Mouse (Mus musculus): ENCODE data around the gene Cacna1c. TPM values are rescaled to one million over a fixed set of nuclear protein-coding genes. Genes with fewer than 3 reads are reported as not detected.

Gene Cacna1c
- polyA plus RNA-seq, 1 experiment, result not detected

- H3K36me3 ChIP-seq (ENCODE audit: control insufficient read depth, insufficient read depth), result no peaks in the 10 kb centered on the region
- H3K79me2 ChIP-seq (ENCODE audit: control insufficient read depth, insufficient read depth), result no peaks in the 10 kb centered on the region
- no peak for TF ChIP-seq REST (IDR thresholded peaks at IDR 0.05; ENCODE audit: insufficient read depth, insufficient read length)
- TF ChIP-seq POLR2AphosphoS2 (IDR thresholded peaks at IDR 0.05; ENCODE audit: insufficient read length, low read depth), result no peak
- no peak for TF ChIP-seq TCF3 (IDR thresholded peaks at IDR 0.05; ENCODE audit: insufficient read length, low read depth)
- TF ChIP-seq CEBPB (IDR thresholded peaks at IDR 0.05; ENCODE audit: insufficient read depth, poor library complexity, severe bottlenecking), result no peak
- TF ChIP-seq TCF12 (IDR thresholded peaks at IDR 0.05; ENCODE audit: insufficient read depth, poor library complexity, severe bottlenecking), result no peak
- no peak for TF ChIP-seq MAX (IDR thresholded peaks at IDR 0.05; ENCODE audit: low read depth)
- TF ChIP-seq POLR2A (IDR thresholded peaks at IDR 0.05; ENCODE audit: insufficient read length, low read depth), result no peak
- no peak for TF ChIP-seq SRF (IDR thresholded peaks at IDR 0.05; ENCODE audit: control insufficient read depth, insufficient read length, low read depth)
- TF ChIP-seq E2F4 (IDR thresholded peaks at IDR 0.05; ENCODE audit: insufficient read depth), result no peak
- no peak for TF ChIP-seq MYOG (IDR thresholded peaks at IDR 0.05; ENCODE audit: control insufficient read depth in 1 of 3, insufficient read depth in 1 of 3, insufficient read length in 2 of 3, low read depth in 2 of 3)
- TF ChIP-seq MYOD1 (IDR thresholded peaks at IDR 0.05; ENCODE audit: control insufficient read depth in 1 of 3, insufficient read length in 2 of 3, low read depth in 2 of 3), result no peak
- no peak for TF ChIP-seq USF1 (IDR thresholded peaks at IDR 0.05; ENCODE audit: low read depth)
- no peak overlapping the region for H3K4me2 ChIP-seq (ENCODE audit: low read depth)
- H3ac ChIP-seq (ENCODE audit: control insufficient read depth, insufficient read length), result no peak overlapping the region
- no peaks in the 10 kb centered on the region for H3K27me3 ChIP-seq (ENCODE audit: control insufficient read depth, insufficient read depth, insufficient read length)
- H3K4me3 ChIP-seq, result no peak overlapping the region
Measured at GRCm38 (mm10) chr6:118787933-118788332, 408.3 kb downstream of the Cacna1c start.

GRCm38 (mm10) chr6:118780280-118780679 is 415.9 kb downstream of the Cacna1c start:
- H3K36me3 ChIP-seq (ENCODE audit: control insufficient read depth, insufficient read depth), result no peaks in the 10 kb centered on the region
- no peak overlapping the region for H3ac ChIP-seq (ENCODE audit: control insufficient read depth, insufficient read length)
- no peak overlapping the region for H3K4me3 ChIP-seq
- no peaks in the 10 kb centered on the region for H3K27me3 ChIP-seq (ENCODE audit: control insufficient read depth, insufficient read depth, insufficient read length)
- TF ChIP-seq CEBPB (IDR thresholded peaks at IDR 0.05; ENCODE audit: insufficient read depth, poor library complexity, severe bottlenecking) (no peak), TCF3 (IDR thresholded peaks at IDR 0.05; ENCODE audit: insufficient read length, low read depth) (no peak), TCF12 (IDR thresholded peaks at IDR 0.05; ENCODE audit: insufficient read depth, poor library complexity, severe bottlenecking) (no peak), POLR2A (IDR thresholded peaks at IDR 0.05; ENCODE audit: insufficient read length, low read depth) (no peak), POLR2AphosphoS2 (IDR thresholded peaks at IDR 0.05; ENCODE audit: insufficient read length, low read depth) (no peak), USF1 (IDR thresholded peaks at IDR 0.05; ENCODE audit: low read depth) (no peak), MYOD1 (IDR thresholded peaks at IDR 0.05; ENCODE audit: control insufficient read depth in 1 of 3, insufficient read length in 2 of 3, low read depth in 2 of 3) (no peak), MYOG (IDR thresholded peaks at IDR 0.05; ENCODE audit: control insufficient read depth in 1 of 3, insufficient read depth in 1 of 3, insufficient read length in 2 of 3, low read depth in 2 of 3) (no peak), MAX (IDR thresholded peaks at IDR 0.05; ENCODE audit: low read depth) (no peak), REST (IDR thresholded peaks at IDR 0.05; ENCODE audit: insufficient read depth, insufficient read length) (no peak), SRF (IDR thresholded peaks at IDR 0.05; ENCODE audit: control insufficient read depth, insufficient read length, low read depth) (no peak)
- no peaks in the 10 kb centered on the region for H3K79me2 ChIP-seq (ENCODE audit: control insufficient read depth, insufficient read depth)
- H3K4me2 ChIP-seq (ENCODE audit: low read depth), result no peak overlapping the region

GRCm38 (mm10) chr6:118779201-118779600 is 417.0 kb downstream of the Cacna1c start:
- Histone ChIP-seq H3ac (ENCODE audit: control insufficient read depth, insufficient read length) (no peak overlapping the region), H3K79me2 (ENCODE audit: control insufficient read depth, insufficient read depth) (no peaks in the 10 kb centered on the region), H3K4me3 (no peak overlapping the region), H3K4me2 (ENCODE audit: low read depth) (no peak overlapping the region), H3K36me3 (ENCODE audit: control insufficient read depth, insufficient read depth) (no peaks in the 10 kb centered on the region), H3K27me3 (ENCODE audit: control insufficient read depth, insufficient read depth, insufficient read length) (no peaks in the 10 kb centered on the region)
- TF ChIP-seq USF1 (IDR thresholded peaks at IDR 0.05; ENCODE audit: low read depth) (no peak), SRF (IDR thresholded peaks at IDR 0.05; ENCODE audit: control insufficient read depth, insufficient read length, low read depth) (no peak)

- TF ChIP-seq CEBPB (IDR thresholded peaks at IDR 0.05; ENCODE audit: insufficient read depth, poor library complexity, severe bottlenecking), result no peak
- no peak for TF ChIP-seq REST (IDR thresholded peaks at IDR 0.05; ENCODE audit: insufficient read depth, insufficient read length)
- TF ChIP-seq TCF3 (IDR thresholded peaks at IDR 0.05; ENCODE audit: insufficient read length, low read depth), result no peak
- no peak for TF ChIP-seq SRF (IDR thresholded peaks at IDR 0.05; ENCODE audit: control insufficient read depth, insufficient read length, low read depth)
- no peak for TF ChIP-seq POLR2A (IDR thresholded peaks at IDR 0.05; ENCODE audit: insufficient read length, low read depth)
- TF ChIP-seq POLR2AphosphoS2 (IDR thresholded peaks at IDR 0.05; ENCODE audit: insufficient read length, low read depth), result no peak
- no peak for TF ChIP-seq MYOD1 (IDR thresholded peaks at IDR 0.05; ENCODE audit: control insufficient read depth in 1 of 3, insufficient read length in 2 of 3, low read depth in 2 of 3)
- TF ChIP-seq USF1 (IDR thresholded peaks at IDR 0.05; ENCODE audit: low read depth), result no peak
- no peak for TF ChIP-seq MYOG (IDR thresholded peaks at IDR 0.05; ENCODE audit: control insufficient read depth in 1 of 3, insufficient read depth in 1 of 3, insufficient read length in 2 of 3, low read depth in 2 of 3)
- TF ChIP-seq TCF12 (IDR thresholded peaks at IDR 0.05; ENCODE audit: insufficient read depth, poor library complexity, severe bottlenecking), result no peak
- TF ChIP-seq MAX (IDR thresholded peaks at IDR 0.05; ENCODE audit: low read depth), result no peak
- TF ChIP-seq E2F4 (IDR thresholded peaks at IDR 0.05; ENCODE audit: insufficient read depth), result no peak
- H3K4me3 ChIP-seq, result no peak overlapping the region
- H3K36me3 ChIP-seq (ENCODE audit: control insufficient read depth, insufficient read depth), result no peaks in the 10 kb centered on the region
- H3ac ChIP-seq (ENCODE audit: control insufficient read depth, insufficient read length), result no peak overlapping the region
- H3K27me3 ChIP-seq (ENCODE audit: control insufficient read depth, insufficient read depth, insufficient read length), result no peaks in the 10 kb centered on the region
- H3K79me2 ChIP-seq (ENCODE audit: control insufficient read depth, insufficient read depth), result no peaks in the 10 kb centered on the region
- no peak overlapping the region for H3K4me2 ChIP-seq (ENCODE audit: low read depth)
Measured at GRCm38 (mm10) chr6:118777457-118777856, 418.8 kb downstream of the Cacna1c start.

- Histone ChIP-seq H3K79me2 (ENCODE audit: control insufficient read depth, insufficient read depth) (no peaks in the 10 kb centered on the region), H3K36me3 (ENCODE audit: control insufficient read depth, insufficient read depth) (no peaks in the 10 kb centered on the region), H3K4me2 (ENCODE audit: low read depth) (no peak overlapping the region), H3ac (ENCODE audit: control insufficient read depth, insufficient read length) (no peak overlapping the region), H3K4me3 (no peak overlapping the region), H3K27me3 (ENCODE audit: control insufficient read depth, insufficient read depth, insufficient read length) (no peaks in the 10 kb centered on the region)
- TF ChIP-seq REST (IDR thresholded peaks at IDR 0.05; ENCODE audit: insufficient read depth, insufficient read length), result no peak
- TF ChIP-seq E2F4 (IDR thresholded peaks at IDR 0.05; ENCODE audit: insufficient read depth), result no peak
- no peak for TF ChIP-seq MAX (IDR thresholded peaks at IDR 0.05; ENCODE audit: low read depth)
- no peak for TF ChIP-seq MYOG (IDR thresholded peaks at IDR 0.05; ENCODE audit: control insufficient read depth in 1 of 3, insufficient read depth in 1 of 3, insufficient read length in 2 of 3, low read depth in 2 of 3)
- TF ChIP-seq POLR2A (IDR thresholded peaks at IDR 0.05; ENCODE audit: insufficient read length, low read depth), result no peak
- TF ChIP-seq TCF3 (IDR thresholded peaks at IDR 0.05; ENCODE audit: insufficient read length, low read depth), result no peak
- no peak for TF ChIP-seq TCF12 (IDR thresholded peaks at IDR 0.05; ENCODE audit: insufficient read depth, poor library complexity, severe bottlenecking)
- no peak for TF ChIP-seq CEBPB (IDR thresholded peaks at IDR 0.05; ENCODE audit: insufficient read depth, poor library complexity, severe bottlenecking)
- no peak for TF ChIP-seq MYOD1 (IDR thresholded peaks at IDR 0.05; ENCODE audit: control insufficient read depth in 1 of 3, insufficient read length in 2 of 3, low read depth in 2 of 3)
Measured at GRCm38 (mm10) chr6:118776459-118776858, 419.8 kb downstream of the Cacna1c start.

All from myocyte (in vitro differentiated cells).